Mouse (Mus musculus): ENCODE results near the gene Ccr7.

- TF ChIP-seq CTCF (IDR thresholded peaks at IDR 0.05; ENCODE audit: low read depth) (peak; percentile 97), EP300 (IDR thresholded peaks at IDR 0.05; ENCODE audit: low read depth) (no peak)
These were observed 4.7 kb downstream of the Ccr7 start for GRCm38 (mm10) chr11:99149898-99150757.

Data from liver, postnatal 0 days (tissue).